Mouse (Mus musculus): ENCODE measurements around the gene Rassf2. TPM values are rescaled to one million over a fixed set of nuclear protein-coding genes. Genes with fewer than 3 reads are reported as not detected.

Gene Rassf2
- 1 to 10 TPM; 5.7 to 6.8 TPM for total RNA-seq (2021)
- long read RNA-seq, experiment 1, partial matches to known transcripts = 1 of 1 reads
- long read RNA-seq, experiment 1, other reads (novel, unspliced or antisense) = 0 of 1 reads
- long read RNA-seq, experiment 2, partial matches to known transcripts = 0 of 1 reads
- long read RNA-seq, experiment 2, other reads (novel, unspliced or antisense) = 1 of 1 reads

GRCm38 (mm10) chr2:132029646-132030417 is at the start of gene Rassf2:
TSS of gene Rassf2 (minus strand) at chr2:132030258.
- DNase-seq = peak; percentile 92

DNA sequence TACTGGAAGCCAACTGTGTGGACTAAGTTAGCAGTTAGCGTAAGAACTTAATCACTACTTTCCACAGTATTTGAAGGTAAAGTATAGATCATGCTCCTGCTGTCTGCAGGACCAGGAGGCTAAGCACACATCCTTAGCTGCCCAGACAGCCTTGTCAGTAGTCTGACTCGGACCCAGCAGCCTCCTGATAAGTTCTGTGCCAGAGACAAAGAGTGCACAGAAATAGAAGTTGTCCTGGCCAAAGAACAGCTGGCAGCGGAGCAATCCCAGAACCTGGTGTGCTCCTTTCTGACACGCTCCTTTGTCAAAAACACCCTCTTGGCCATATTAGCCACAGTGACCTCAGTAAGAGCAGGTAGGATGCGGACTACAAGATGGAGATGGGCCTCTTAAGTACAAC is 49.1 kb upstream of the Rassf2 start:
- no peak for DNase-seq

DNA sequence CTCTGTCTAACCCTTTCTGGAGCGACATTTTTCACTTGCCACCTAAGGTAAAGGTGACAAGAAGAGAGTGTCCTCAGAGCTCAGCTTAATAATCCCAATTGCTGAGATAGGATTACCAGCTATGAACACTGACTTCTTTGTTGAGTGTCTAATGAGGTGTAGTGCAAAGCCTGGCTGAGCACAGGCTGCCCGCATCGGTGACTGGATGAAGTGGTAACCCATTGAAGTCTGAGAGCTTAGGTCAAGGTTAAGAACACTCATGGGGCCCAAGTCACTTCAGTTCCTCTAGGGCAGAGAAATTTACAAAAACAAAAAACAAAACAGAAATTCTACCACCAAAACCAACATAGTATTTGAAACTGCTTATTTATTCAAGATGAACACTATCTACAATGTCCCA is 43.0 kb upstream of the Rassf2 start:
- DNase-seq = no peak

DNA sequence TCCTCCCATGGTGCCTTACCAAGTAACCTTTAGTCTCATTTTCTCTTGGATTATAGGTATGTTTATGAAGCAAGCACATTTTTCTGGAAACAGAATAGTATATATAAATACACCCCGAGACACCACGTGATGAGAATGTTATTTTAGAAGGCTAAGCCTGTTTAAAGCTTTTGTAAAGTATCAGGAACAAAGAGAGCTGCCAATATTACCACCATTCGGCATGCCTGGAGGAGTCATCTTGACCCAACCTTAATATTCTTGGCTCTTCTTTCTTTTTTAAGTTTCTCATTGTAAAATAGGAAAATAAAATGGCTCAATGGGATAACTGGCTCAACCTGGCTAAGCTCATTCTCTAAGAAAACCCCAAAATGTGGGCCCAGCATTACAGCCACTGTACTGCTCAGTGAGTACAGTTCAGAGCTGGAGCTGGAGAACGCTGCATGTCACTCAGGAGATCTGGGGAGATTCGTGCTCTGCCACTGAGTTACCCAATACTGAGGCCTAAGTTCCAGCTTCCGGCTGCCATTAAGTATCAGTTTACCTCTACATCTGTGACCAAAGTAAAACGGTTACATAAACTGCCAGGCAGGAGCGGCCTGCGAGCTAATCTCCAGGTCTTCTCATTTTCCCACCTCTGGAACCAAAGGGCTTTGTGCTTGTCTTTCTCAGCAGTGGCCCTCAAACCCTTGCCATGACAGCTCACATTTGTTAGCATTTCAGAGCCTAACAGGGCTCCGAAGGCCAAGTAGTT is 40.1 kb upstream of the Rassf2 start:
- DNase-seq = peak; percentile 64

DNA sequence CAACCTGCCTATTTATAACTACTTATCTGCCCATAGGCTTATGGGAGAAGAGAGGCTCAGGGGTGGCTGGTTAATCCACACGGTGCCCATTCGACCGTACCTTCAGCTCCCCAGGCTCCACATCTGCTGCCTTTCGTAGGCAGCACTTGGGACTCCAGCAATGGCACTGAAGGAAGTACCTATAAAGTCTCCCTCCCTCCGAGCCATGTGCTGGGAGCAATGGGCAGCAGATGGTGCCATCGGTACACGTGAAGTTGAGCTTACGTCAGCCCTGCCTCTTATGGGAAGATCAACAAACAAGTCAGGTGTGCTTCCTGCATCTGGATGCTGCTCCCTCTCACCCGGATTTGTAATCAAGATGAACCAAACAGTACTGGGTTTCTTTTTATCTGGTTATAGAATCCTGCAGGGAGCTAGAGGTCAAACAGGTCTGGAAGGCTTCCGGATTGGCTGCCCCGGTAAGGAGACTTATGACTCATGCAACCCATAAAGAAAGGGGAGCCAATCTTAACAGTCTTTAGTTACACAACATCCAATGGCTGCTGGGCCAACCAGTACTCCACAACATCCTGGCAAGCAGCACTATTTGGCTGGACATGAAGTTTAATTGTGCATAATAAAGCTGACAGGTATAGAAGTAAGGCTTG is 34.2 kb upstream of the Rassf2 start:
- no peak for DNase-seq

GRCm38 (mm10) chr2:132063776-132064175 is 33.7 kb upstream of the Rassf2 start:
- DNase-seq = no peak

DNA sequence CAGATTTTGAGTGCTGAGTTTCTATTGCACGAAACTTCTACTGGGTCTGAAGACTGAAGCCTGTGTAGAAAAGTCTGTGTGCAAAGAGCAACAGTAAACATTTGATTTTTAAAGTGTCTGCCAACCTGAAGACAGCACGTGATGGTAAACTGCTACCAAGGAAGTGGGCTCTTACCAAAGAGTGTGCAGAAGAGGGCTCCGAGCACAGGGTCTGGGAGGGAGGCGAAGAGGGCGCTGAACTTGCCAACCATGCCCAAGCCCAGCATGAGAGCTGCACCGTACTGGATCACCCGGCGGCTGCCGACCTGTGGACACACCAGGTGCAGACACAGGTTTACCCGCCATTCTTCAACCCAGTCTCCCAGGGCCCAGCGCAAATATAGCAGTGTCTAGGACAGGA is 31.8 kb upstream of the Rassf2 start:
- DNase-seq = no peak

DNA sequence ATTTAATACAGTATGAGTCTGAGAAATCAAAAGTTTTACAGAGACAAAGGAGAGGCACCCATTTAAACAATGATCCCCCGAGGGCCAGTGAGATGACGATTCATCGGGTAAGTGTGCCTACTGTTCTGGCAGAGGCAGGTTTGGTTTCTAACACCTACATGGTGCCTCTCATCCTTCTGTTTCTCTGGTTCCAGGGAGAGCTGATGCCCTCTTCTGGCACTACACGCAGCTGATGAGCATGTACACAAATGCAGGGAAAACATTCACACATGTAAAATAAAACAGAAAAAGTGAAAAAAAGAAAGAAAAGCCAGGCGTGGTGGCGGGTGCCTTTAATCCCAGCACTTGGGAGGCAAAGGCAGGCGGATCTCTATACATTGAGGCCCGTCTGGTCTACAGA is 29.9 kb upstream of the Rassf2 start:
- DNase-seq = no peak

DNA sequence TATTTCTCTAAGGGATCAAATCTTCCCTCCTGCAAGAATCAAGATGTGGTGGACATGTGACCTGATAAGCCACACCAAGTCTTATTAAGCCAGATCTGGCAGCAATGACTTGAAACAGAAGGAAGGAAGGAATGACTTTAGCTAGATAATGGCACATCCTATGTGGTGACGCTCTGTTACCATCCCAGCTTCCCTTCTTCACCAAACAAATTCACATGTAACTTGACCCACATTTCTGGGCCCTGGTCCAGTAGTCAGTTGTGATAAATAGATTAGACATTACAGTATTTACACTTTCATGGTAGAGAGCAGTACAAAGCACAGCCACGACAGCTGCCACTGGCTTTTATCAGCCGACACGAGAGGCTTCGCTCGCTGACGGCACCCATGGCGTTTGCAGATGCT is 25.3 kb upstream of the Rassf2 start:
- no peak for DNase-seq

DNA sequence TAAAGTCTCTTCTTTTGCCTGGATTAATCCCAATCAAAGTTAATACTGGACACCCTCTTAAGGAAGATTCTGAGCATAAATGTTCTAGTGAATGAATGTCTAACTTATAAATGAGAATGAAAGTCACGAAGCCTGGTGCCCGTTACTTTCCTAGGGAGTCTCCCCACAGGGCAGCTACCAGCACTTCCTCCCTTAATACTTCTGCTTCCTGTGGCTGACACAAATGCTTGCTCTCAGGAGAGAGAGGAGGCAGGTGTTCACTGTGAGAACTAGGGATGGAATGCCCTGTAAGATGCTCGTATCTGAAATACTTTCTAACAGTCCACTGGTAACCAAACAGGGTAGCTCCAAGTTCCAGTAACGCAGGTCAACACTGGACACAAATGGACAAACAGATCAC is 23.8 kb upstream of the Rassf2 start:
- DNase-seq = no peak

DNA sequence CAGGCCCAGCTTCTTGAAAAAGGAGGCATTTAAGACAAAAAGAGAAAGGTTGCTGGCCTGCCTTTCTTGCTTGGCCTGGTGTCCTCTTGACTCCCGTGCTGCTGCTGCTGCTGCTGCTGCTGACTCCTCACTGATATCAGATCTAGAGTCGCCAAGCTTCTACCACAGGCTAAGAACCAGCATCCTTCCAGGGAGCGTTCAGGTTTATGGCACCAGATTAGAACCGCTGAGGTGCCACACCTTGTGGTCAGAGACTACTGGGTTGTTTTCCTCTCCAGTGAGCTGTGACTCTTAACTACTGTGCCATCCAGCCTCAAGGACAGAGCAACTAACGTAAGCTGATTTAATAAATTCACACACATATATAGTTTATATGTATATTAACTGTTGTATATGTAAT is 21.7 kb upstream of the Rassf2 start:
- DNase-seq = no peak

GRCm38 (mm10) chr2:132049921-132050320 is 19.9 kb upstream of the Rassf2 start:
- no peak for DNase-seq

DNA sequence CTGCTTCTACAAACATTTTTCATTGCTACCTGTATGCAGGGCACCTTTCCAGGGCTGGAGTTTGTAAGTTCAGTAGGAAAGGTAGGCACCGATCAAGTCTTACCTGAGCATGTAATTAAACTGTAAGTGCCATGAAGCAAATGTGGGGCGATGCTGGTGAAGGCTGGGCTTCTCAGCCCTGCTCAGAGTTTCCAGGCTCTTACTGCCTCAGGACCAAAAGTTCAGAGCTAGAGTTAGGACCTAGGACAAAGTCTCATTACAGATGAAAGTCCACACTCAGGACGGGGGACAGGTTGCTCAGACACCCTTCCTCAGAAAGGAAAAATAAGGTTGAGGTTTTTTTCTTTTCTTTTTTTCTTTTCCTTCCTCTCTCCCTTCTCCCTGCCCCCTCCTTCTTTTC is 19.4 kb upstream of the Rassf2 start:
- DNase-seq = no peak

GRCm38 (mm10) chr2:132048143-132048772 is 18.2 kb upstream of the Rassf2 start:
- DNase-seq = no peak

DNA sequence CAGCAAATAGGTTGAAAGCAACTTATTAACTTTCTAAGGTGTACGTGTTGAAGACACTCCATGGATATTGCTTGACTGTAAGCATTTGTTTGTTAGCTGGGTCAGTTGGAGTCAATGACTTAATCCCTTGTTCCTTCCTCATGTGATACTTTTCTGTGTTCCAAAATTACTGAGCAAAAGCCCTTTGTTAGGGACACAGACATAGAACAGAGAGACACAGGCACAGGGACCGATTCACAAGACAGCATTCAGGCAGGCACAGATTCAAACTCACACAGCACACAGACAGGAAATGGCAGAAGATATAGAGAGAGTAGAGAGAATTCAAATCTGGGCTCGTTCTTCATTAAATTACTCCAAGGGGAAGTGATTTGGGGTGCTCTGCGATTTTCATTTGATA is 17.3 kb upstream of the Rassf2 start:
- no peak for DNase-seq

DNA sequence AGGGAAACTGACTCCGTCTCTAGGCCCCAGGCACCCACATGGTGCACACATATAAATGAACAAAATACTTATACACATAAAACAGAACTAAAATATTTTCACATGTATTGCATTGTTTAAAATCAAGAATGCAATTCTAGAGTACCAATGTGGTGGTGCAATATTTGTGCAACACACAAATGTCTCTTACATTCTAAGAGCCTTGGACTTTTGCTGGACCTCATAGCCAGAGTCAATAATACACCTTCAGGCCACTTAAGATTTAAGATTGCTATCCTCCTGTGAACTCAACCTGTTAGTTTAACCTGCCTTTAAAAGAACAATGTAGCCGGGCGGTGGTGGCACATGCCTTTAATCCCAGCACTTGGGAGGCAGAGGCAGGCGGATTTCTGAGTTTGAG is 16.6 kb upstream of the Rassf2 start:
- no peak for DNase-seq

GRCm38 (mm10) chr2:132044320-132045274 is 14.5 kb upstream of the Rassf2 start:
- no peak for DNase-seq

GRCm38 (mm10) chr2:132043101-132043621 is 13.1 kb upstream of the Rassf2 start:
- peak; percentile 95 for DNase-seq

DNA sequence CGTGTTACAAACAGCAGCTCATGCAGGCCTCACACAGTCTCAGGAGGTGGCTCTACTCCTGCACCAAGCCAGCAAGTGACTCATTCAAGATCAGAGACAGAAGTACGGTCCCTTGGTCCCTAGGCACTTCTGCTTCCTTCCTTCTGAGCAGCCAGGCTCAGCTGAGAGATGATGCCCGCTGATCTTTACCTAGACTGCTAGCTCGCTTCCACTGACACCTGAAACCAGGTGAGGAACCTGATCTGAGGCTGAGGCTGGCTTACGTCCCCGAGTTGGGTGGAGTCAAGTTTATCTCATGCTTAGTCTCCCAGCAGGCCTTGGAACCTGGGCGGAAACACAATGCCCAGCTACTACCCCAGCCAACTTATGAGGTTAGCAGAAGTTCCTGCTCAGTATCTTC is 9.8 kb upstream of the Rassf2 start:
- no peak for DNase-seq

DNA sequence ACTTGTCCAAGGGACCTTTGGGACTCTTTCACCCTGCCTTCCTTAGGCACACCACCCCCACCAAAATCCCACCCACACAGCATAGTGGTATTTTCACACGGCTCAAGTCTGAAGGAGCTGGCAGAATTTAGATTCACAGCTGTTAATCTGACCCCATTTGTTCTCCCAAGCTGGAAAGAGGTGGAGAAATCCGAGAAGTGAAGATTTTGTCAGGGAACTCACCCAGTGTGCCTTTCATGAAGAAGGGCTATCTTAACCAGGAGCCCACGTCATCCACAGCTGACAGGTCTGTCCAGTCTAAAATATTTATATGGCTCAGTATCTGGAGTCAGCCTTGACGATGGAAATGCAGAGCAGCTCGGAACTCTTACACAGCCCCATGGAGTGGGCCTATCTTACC is 6.3 kb upstream of the Rassf2 start:
- no peak for DNase-seq

GRCm38 (mm10) chr2:132035470-132035835 is 5.4 kb upstream of the Rassf2 start:
- DNase-seq = no peak

Measured in gastrocnemius, postnatal 25 days (tissue).